Mouse (Mus musculus): ENCODE measurements at regions not wholly inside any gene's neighbourhood (a gene's known extent, or its start where the extent isn't known, plus 50 kb on each side); places are given as distances from the start of the nearest gene placed in this dataset.
"Not testable (repeated sequence)": the region's sequence is repeated elsewhere in the genome, so short reads cannot be mapped to it uniquely, and the experiment has no call there.

DNA sequence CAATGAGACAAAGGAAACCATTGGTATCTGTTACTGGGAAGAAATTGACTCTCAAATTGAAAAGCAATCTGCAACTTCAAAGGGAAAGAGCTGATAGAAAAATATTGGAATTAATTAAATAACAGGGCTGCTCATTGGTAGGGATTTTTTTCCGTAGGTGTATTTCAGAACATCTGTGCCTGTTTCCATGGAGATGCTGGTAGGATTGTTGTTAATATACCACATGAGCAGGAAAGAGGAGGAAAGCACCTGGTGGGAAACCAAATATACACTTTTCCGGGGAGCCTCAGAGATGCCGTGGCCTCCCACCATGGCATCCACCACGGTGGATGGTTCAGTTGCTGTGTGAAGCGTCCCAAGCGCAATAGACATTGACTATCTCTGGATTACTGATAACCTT is 428.0 kb upstream of the Sphkap start:
- no peak for DNase-seq (ENCODE audit: low spot score in 2 of 2)

GRCm38 (mm10) chr1:83832946-83833345 is 424.9 kb upstream of the Sphkap start:
- no peak for DNase-seq (ENCODE audit: low spot score in 2 of 2)

- DNase-seq (ENCODE audit: low spot score in 2 of 2), result no peak
These were observed 424.0 kb upstream of the Sphkap start for GRCm38 (mm10) chr1:83831900-83832535.

GRCm38 (mm10) chr1:83830025-83830645 is 422.1 kb upstream of the Sphkap start:
- no peak for DNase-seq (ENCODE audit: low spot score in 2 of 2)

GRCm38 (mm10) chr1:83811162-83811561 is 403.2 kb upstream of the Sphkap start:
- not testable (repeated sequence) for DNase-seq (ENCODE audit: low spot score in 2 of 2)

DNA sequence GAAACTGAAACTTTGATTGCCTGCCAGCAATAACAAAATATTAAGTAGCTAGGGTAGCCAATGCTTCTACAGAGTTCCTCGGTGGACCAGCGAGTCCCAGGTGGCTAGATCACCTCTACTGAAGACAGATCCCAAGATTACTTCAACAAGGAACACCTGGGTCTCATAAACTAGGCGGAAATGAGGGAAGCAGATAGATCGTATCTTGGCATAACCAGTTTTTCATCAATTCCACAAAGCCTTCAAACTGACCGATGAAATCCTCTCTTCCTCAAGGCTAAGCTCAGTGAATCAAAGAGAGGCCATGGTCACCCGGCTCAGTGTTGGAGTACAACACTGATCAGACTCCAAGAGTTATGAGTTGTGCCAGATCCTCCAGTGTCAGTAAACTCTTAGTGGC is 400.4 kb upstream of the Sphkap start:
- DNase-seq (ENCODE audit: low spot score in 2 of 2), result no peak

DNA sequence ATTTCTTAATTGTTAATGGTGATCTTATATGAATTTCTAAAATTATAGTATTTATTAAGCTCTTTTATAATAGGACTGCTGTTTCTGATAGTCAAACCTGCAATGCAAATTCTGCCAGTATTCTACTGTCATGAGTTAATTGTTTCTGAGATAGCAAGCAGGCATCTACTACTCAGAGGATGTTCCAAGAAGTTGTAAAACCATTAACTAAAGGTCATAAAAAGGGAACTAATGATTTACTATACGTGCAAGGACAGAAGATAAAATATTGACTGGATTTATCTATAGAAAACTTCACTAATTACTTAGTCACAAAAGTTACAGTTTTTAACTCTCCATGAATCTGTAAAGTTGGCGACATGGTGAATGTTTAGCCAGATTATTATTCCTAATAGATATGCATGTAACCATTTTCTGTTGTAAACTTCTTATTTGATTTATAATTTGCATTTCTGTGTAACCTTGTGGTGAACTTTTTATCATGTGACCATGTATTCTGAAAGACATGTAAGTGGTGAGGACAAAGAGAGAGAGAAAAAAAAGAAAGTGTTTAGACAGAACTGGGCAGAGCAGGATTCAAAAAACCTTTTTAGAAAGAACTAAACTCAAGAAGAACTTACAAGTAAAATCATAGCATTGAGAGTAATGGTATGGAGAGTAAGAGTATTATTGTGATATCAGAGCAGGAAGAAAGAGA is 395.5 kb upstream of the Sphkap start:
- no peak for DNase-seq (ENCODE audit: low spot score in 2 of 2)

- no peak for DNase-seq (ENCODE audit: low spot score in 2 of 2)
These were observed 393.8 kb upstream of the Sphkap start for GRCm38 (mm10) chr1:83801759-83802158.

DNA sequence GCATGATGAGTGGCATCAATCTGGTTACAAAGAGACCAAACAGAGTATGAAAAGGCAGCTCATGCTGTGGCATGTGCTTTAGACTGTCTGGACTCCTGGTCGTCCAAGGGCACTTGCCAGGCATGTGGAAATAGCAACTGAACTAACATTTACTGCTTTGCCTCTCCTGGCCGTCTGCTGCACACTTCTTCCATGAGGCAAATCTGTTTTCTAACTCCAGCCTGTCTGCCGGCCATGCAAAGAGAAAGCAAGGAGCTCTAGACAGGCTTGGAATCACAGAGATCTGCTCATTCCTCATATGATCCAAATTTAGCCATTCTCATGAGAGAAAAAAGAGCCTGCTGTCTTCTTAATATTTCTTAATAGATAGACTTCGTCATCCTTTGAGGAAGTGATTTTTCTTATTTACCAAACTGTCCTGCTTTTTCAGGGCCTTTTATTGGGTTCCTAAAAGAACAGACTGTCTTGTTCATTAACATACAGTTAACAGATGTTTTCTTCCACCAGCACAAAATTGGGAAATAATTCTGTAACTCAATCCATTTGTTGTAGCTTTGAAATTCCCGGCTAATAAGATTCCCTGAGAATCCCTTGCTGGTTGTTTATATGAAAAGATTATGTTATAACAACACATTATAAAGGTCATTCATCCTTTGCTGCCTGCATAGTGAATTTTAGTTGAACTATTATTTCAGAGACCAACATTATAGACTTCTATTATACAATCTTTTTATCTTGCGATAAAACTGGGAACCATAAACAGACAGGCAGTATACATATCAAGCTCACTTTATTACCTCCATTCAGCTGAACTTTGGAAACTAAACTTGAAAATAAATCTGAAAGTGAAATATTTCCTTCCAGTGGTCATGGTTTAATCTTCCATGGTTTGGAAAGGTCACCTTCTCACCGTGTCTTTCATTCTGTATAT is 389.2 kb upstream of the Sphkap start:
- DNase-seq (ENCODE audit: low spot score in 2 of 2), result peak; percentile 3 to 19

GRCm38 (mm10) chr1:83777151-83777550 is 369.2 kb upstream of the Sphkap start:
- DNase-seq (ENCODE audit: low spot score in 2 of 2), result no peak

DNA sequence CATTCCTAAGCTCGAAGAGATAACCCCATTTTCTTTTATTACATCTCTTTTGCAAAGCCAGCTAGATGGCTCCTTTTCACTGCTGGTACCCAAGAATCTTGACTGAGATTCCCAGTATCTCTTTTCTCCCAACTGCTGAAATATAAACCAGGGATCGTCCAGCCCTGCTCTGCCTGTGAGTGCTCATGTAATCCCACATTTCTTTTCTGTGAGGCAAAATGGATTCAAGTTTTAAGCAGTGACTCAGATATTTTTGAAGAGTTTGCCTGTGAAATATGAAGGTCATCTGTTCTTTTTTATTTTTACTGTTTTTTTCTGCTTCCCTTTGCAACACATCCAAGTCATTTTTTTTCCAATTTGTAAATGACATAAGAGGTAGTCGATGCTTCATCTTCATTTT is 363.2 kb upstream of the Sphkap start:
- DNase-seq (ENCODE audit: low spot score in 2 of 2), result no peak

DNA sequence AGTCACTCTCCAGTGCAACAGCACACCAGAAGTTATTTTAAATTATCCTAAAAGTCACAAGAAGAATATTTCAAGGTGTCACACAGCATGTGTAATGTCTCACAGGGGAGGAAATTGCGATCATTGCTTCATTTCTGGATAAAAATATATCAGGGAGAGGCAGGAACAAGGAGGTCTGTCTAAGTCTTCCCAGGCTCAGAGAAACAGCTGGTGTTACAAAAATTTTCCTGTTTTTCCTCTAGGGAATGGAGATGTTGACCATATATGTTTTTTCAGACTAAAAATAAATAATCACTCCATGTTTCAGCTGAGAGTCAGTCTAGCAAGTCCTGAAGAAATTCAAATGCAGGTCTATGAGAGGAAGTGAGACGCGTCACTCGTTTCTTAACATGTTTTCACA is 353.5 kb upstream of the Sphkap start:
- DNase-seq (ENCODE audit: low spot score in 2 of 2), result no peak

GRCm38 (mm10) chr1:83756866-83757265 is 348.9 kb upstream of the Sphkap start:
- no peak for DNase-seq (ENCODE audit: low spot score in 2 of 2)

DNA sequence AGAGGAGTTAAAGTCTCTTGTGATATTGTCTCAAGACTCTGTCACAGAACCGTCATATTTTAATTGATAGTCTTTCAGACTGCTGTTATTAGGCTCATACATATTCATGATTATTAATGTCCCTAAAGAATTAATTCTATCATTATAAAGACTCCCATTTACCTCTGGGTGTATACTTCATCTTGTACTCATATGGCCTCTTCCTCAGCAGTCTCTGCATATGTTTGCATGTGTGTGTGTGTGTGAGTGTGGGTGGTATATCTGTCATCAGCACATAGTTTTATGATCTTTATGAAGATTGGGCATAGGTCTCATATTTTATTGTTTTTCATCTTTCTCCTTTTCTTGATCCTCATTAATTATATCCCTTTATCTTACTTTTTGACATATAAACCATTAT is 347.3 kb upstream of the Sphkap start:
- DNase-seq (ENCODE audit: low spot score in 2 of 2), result no peak

GRCm38 (mm10) chr1:83752976-83753375 is 345.0 kb upstream of the Sphkap start:
- DNase-seq (ENCODE audit: low spot score in 2 of 2), result no peak

- DNase-seq (ENCODE audit: low spot score in 2 of 2), result no peak
These were observed 341.0 kb upstream of the Sphkap start for GRCm38 (mm10) chr1:83748974-83749373.

DNA sequence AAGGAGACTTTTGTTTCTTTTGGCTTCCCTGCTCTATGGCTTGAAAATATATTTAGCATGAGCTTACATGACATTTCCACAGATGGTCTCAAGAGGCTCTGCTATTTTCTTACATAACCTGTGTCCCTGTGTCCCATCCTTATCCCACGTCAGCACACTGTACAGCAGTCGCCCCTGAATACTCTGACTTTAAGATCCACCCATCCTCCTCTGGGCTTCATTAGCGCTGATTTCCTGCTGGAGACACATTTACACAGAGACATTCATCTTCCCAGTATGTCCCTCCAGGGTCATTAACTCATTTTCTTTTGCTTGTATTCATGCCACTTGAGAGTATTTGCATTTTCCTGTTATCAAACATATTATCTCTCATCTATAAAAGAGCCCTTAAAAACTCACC is 340.1 kb upstream of the Sphkap start:
- no peak for DNase-seq (ENCODE audit: low spot score in 2 of 2)

GRCm38 (mm10) chr1:83747412-83747811 is 339.4 kb upstream of the Sphkap start:
- DNase-seq (ENCODE audit: low spot score in 2 of 2), result no peak

- no peak for DNase-seq (ENCODE audit: low spot score in 2 of 2)
These were observed 338.0 kb upstream of the Sphkap start for GRCm38 (mm10) chr1:83746036-83746435.

- DNase-seq (ENCODE audit: low spot score in 2 of 2), result no peak
These were observed 328.6 kb upstream of the Sphkap start for GRCm38 (mm10) chr1:83736428-83737117.

GRCm38 (mm10) chr1:83731682-83732081 is 323.7 kb upstream of the Sphkap start:
- DNase-seq (ENCODE audit: low spot score in 2 of 2), result no peak

Data from gastrocnemius, adult 8-10 months (tissue).